Mouse (Mus musculus) embryo, embryonic 11.5 days (tissue): ENCODE data around the gene Elmo3.

Experiments
- DNase-seq: peaks from one replicate; pipeline ENCODE4 v3.0.0-alpha.2; 2012; ENCODE audit warnings: low read depth, low spot score

Elmo3 gene

GRCm38 (mm10) chr8:105305211-105306145 lies at the start of gene Elmo3:
Gene Elmo3, plus strand, starts transcription at chr8:105305601.
- DNase-seq, result no peak

GRCm38 (mm10) chr8:105257318-105258114 lies 47.9 kb upstream of the Elmo3 start:
- DNase-seq, result no peak

- DNase-seq, result no peak
Observed at GRCm38 (mm10) chr8:105258911-105259720, 46.3 kb upstream of the Elmo3 start.

GRCm38 (mm10) chr8:105259721-105260320 lies 45.6 kb upstream of the Elmo3 start:
- no peak for DNase-seq

- DNase-seq, result no peak
Observed at GRCm38 (mm10) chr8:105260371-105261099, 44.9 kb upstream of the Elmo3 start.

- DNase-seq, result no peak
Observed at GRCm38 (mm10) chr8:105261326-105261980, 43.9 kb upstream of the Elmo3 start.

GRCm38 (mm10) chr8:105263244-105263912 lies 42.0 kb upstream of the Elmo3 start:
- DNase-seq, result no peak

- no peak for DNase-seq
Observed at GRCm38 (mm10) chr8:105264024-105264982, 41.1 kb upstream of the Elmo3 start, which contains the start of the genes Tradd and Fbxl8. Gene Tradd, minus strand, starts transcription at chr8:105264609. Gene Fbxl8, plus strand, starts transcription at chr8:105264648.

GRCm38 (mm10) chr8:105265128-105265527 lies 40.3 kb upstream of the Elmo3 start:
- no peak for DNase-seq

- DNase-seq, result no peak
Observed at GRCm38 (mm10) chr8:105266775-105267174, 38.6 kb upstream of the Elmo3 start.

- DNase-seq, result no peak
Observed at GRCm38 (mm10) chr8:105268342-105269074, 36.9 kb upstream of the Elmo3 start.

- no peak for DNase-seq
Observed at GRCm38 (mm10) chr8:105269075-105269458, 36.3 kb upstream of the Elmo3 start.

- no peak for DNase-seq
Observed at GRCm38 (mm10) chr8:105269461-105269947, 35.9 kb upstream of the Elmo3 start, which contains the start of gene Hsf4. Gene Hsf4, plus strand, starts transcription at chr8:105269801.

GRCm38 (mm10) chr8:105270101-105270915 lies 35.1 kb upstream of the Elmo3 start:
- DNase-seq, result no peak

- no peak for DNase-seq
Observed at GRCm38 (mm10) chr8:105270916-105271186, 34.5 kb upstream of the Elmo3 start.

GRCm38 (mm10) chr8:105275387-105275786 lies 30.0 kb upstream of the Elmo3 start:
- DNase-seq, result no peak

GRCm38 (mm10) chr8:105275840-105276239 lies 29.6 kb upstream of the Elmo3 start, which contains the start of gene Nol3:
Gene Nol3, plus strand, starts transcription at chr8:105276140.
- DNase-seq, result no peak
